Mouse (Mus musculus) forebrain, postnatal 0 days (tissue): ENCODE data around the gene Tcf7l2. TPM values are rescaled to one million over a fixed set of nuclear protein-coding genes. Genes with fewer than 3 reads are reported as not detected.

Source experiments
- ATAC-seq: fragments of 200-750 bp; cut with Nextera tagmentation; 2 replicates; pipeline ENCODE4 v1.8.0; 2017; ENCODE audit warnings: mild to moderate bottlenecking, moderate library complexity
- DNase-seq: peaks from one replicate; pipeline ENCODE4 v3.0.0-alpha.2; 2015
- H3K27ac ChIP-seq: fragments of 300-500 bp; sonication (generic); 2 replicates; pipeline ENCODE4 v1.5.1; 2014; ENCODE audit warnings: low read depth, mild to moderate bottlenecking, antibody characterized with exemption, low read length, moderate library complexity, mixed read lengths
- H3K27me3 ChIP-seq: fragments of 300-500 bp; sonication (generic); 2 replicates; pipeline ENCODE4 v1.6.1; 2014; ENCODE audit warnings: mild to moderate bottlenecking, low read length, mixed read lengths; ENCODE audit not compliant: insufficient read depth
- H3K36me3 ChIP-seq: fragments of 300-500 bp; sonication (generic); 2 replicates; pipeline ENCODE4 v1.6.1; 2014; ENCODE audit warnings: mild to moderate bottlenecking, moderate library complexity; ENCODE audit not compliant: insufficient read depth
- H3K4me1 ChIP-seq: fragments of 300-500 bp; sonication (generic); 2 replicates; pipeline ENCODE4 v1.6.1; 2014; ENCODE audit warnings: antibody characterized with exemption; ENCODE audit not compliant: insufficient read depth
- H3K4me2 ChIP-seq: fragments of 300-500 bp; sonication (generic); 2 replicates; pipeline ENCODE4 v1.6.1; 2014; ENCODE audit warnings: low read depth, mild to moderate bottlenecking, moderate library complexity
- H3K4me3 ChIP-seq: fragments of 300-500 bp; sonication (generic); 2 replicates; pipeline ENCODE4 v1.5.1; 2014; ENCODE audit warnings: low read depth, low read length, mixed read lengths
- H3K9ac ChIP-seq: fragments of 300-500 bp; sonication (generic); 2 replicates; pipeline ENCODE4 v1.6.1; 2014; ENCODE audit warnings: mild to moderate bottlenecking
- H3K9me3 ChIP-seq: fragments of 300-500 bp; sonication (generic); 2 replicates; pipeline ENCODE4 v1.6.1; 2016; ENCODE audit warnings: low read length
- CTCF ChIP-seq: sonication (generic); IDR thresholded peaks from 2 replicates; pipeline ENCODE4 v1.5.1; 2016; ENCODE audit warnings: antibody characterized with exemption, control low read depth, low read depth
- WGBS: fragments of 180-500 bp; shearing (Covaris S2); extraction: QIAGEN DNeasy Blood & Tissue Kit; methylation state at CpG from one replicate; pipeline ENCODE4 v1.1.7; 2014; 5-methylcytosine and 5-hydroxymethylcytosine counted together
- polyA plus RNA-seq: library from polyadenylated mRNA; unstranded; fragments of >200 nt; fragmentation: Nextera tagmentation; extraction: Ambion mirVana; gene quantifications from 2 replicates; pipeline ENCODE4 v1.2.1, GENCODE M21; 2015
- total RNA-seq: library from RNA; depleted of rRNA; stranded (reverse); fragments of >200 nt; gene quantifications from 2 replicates; pipeline ENCODE4 v1.2.3, GENCODE M21; 2014

Tcf7l2 gene
- total and polyA plus RNA-seq, 2 experiments from 2014 or later = 17.7 to 282 TPM

- no peak overlapping the region for H3K27ac ChIP-seq
- H3K9ac ChIP-seq = no peak overlapping the region
- 54% methylated on average over 4 of the region's 4 CpGs for WGBS
- H3K4me2 ChIP-seq = no peak overlapping the region
- H3K27me3 ChIP-seq = no peaks in the 10 kb centered on the region
- H3K9me3 ChIP-seq = no peaks in the 10 kb centered on the region
- no peak for TF ChIP-seq CTCF
- DNase-seq = no peak
- no peak overlapping the region for H3K4me3 ChIP-seq
- no peaks in the 10 kb centered on the region for H3K36me3 ChIP-seq
- ATAC-seq = no peak
- no peaks in the 10 kb centered on the region for H3K4me1 ChIP-seq
These were observed 39.5 kb upstream of the Tcf7l2 start for GRCm38 (mm10) chr19:55702081-55702480.

- TF ChIP-seq CTCF = no peak
- Histone ChIP-seq H3K36me3 (no peaks in the 10 kb centered on the region), H3K9me3 (no peaks in the 10 kb centered on the region), H3K4me2 (no peak overlapping the region), H3K4me3 (no peak overlapping the region), H3K9ac (no peak overlapping the region), H3K4me1 (no peaks in the 10 kb centered on the region), H3K27me3 (no peaks in the 10 kb centered on the region), H3K27ac (no peak overlapping the region)
- DNase-seq = no peak
- no peak for ATAC-seq
- WGBS = 88% methylated on average over 8 of the region's 8 CpGs
These were observed 38.9 kb upstream of the Tcf7l2 start for GRCm38 (mm10) chr19:55702716-55703115.

GRCm38 (mm10) chr19:55704071-55704470, 37.5 kb upstream of the Tcf7l2 start:
- Histone ChIP-seq H3K4me1 (no peaks in the 10 kb centered on the region), H3K9ac (no peak overlapping the region), H3K9me3 (no peaks in the 10 kb centered on the region), H3K27ac (no peak overlapping the region), H3K36me3 (no peaks in the 10 kb centered on the region), H3K4me2 (no peak overlapping the region), H3K27me3 (no peaks in the 10 kb centered on the region), H3K4me3 (no peak overlapping the region)
- ATAC-seq (no peak), DNase-seq (no peak)
- 13% methylated on average over 6 of the region's 6 CpGs for WGBS
- TF ChIP-seq CTCF = no peak

GRCm38 (mm10) chr19:55706300-55706699, 35.3 kb upstream of the Tcf7l2 start:
- Histone ChIP-seq H3K9me3 (no peaks in the 10 kb centered on the region), H3K4me3 (no peak overlapping the region), H3K9ac (no peak overlapping the region), H3K27ac (no peak overlapping the region), H3K4me1 (no peaks in the 10 kb centered on the region), H3K27me3 (no peaks in the 10 kb centered on the region), H3K36me3 (no peaks in the 10 kb centered on the region), H3K4me2 (no peak overlapping the region)
- TF ChIP-seq CTCF = no peak
- WGBS = 81% methylated on average over 7 of the region's 7 CpGs
- ATAC-seq = no peak
- no peak for DNase-seq

- Histone ChIP-seq H3K4me2 (no peak overlapping the region), H3K9ac (no peak overlapping the region), H3K27ac (no peak overlapping the region), H3K36me3 (no peaks in the 10 kb centered on the region), H3K4me1 (no peaks in the 10 kb centered on the region), H3K4me3 (no peak overlapping the region), H3K27me3 (no peaks in the 10 kb centered on the region), H3K9me3 (no peaks in the 10 kb centered on the region)
- TF ChIP-seq CTCF = no peak
- WGBS = 88% methylated on average over 6 of the region's 6 CpGs
- ATAC-seq (no peak), DNase-seq (no peak)
These were observed 34.8 kb upstream of the Tcf7l2 start for GRCm38 (mm10) chr19:55706806-55707205.

- no peak for TF ChIP-seq CTCF
- Histone ChIP-seq H3K27ac (no peak overlapping the region), H3K36me3 (no peaks in the 10 kb centered on the region), H3K27me3 (no peaks in the 10 kb centered on the region), H3K4me2 (no peak overlapping the region), H3K9ac (no peak overlapping the region), H3K9me3 (no peaks in the 10 kb centered on the region), H3K4me1 (no peaks in the 10 kb centered on the region), H3K4me3 (no peak overlapping the region)
- 80% methylated on average over 8 of the region's 8 CpGs for WGBS
- DNase-seq (no peak), ATAC-seq (no peak)
These were observed 33.5 kb upstream of the Tcf7l2 start for GRCm38 (mm10) chr19:55708031-55708554.

- DNase-seq (no peak), ATAC-seq (no peak)
- H3K4me3 ChIP-seq = no peak overlapping the region
- H3K9me3 ChIP-seq = no peaks in the 10 kb centered on the region
- H3K36me3 ChIP-seq = no peaks in the 10 kb centered on the region
- no peaks in the 10 kb centered on the region for H3K27me3 ChIP-seq
- no peak for TF ChIP-seq CTCF
- WGBS = 67% methylated on average over 5 of the region's 5 CpGs
- H3K27ac ChIP-seq = no peak overlapping the region
- H3K4me2 ChIP-seq = no peak overlapping the region
- H3K9ac ChIP-seq = no peak overlapping the region
- H3K4me1 ChIP-seq = no peaks in the 10 kb centered on the region
These were observed 30.8 kb upstream of the Tcf7l2 start for GRCm38 (mm10) chr19:55710841-55711240.
